Mouse (Mus musculus): ENCODE measurements around the gene Peli1.

Peli1 gene

DNA sequence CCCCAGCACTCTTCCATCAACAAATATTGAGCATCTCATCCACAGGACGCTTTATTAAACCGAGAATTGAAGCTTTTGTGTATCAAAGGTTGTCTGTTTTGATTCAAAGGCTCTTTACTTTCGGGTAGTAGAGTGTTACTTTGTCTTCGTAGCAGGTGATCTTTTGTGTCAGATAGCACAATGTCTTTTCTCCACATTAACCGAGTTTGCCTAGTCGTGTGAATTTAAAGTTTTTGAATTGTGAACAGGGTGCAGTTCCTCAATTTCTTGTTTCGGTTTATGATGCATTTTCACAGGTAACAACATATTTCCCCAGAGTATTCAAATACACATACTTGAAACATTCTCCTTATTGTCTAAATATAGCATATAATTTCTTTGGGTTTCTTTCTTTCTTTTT lies 1.5 kb downstream of the Peli1 start:
- no peak for DNase-seq (ENCODE audit: extremely low read depth, low read depth, low spot score)

DNA sequence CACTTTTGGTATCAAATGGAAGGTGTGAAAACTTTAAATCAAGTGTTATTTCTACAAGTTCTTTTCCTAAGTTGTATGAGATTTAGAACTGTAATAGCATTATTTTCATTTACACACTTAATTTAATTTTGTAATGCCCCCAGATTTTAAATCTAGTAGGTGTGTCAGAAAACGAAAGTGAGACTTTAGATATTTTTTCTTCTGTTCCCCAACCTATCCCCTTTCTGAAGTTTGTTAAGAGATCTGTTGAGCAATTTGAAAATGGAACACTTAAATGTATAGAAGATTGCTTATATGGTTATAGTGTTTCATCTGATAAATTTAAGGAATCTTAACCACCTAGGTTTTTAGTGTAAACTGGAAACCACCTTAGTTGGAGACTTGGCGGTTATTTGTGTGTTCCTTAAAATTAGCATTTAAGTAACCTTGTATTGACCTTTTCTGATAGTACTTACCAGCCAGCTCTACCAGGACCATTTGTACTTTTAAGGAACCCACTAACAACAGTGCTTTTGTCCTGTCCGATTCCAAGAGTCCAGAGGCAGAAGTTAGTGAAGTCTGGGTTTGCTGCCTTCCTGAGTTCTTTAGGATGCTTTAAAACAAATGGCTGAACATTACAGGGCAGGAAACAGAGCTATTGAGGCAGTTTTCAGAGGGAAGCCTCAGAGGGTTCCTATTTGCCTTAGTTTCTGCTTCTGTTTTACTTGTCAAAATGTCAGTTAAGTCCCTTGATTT lies 2.2 kb downstream of the Peli1 start:
- DNase-seq (ENCODE audit: extremely low read depth, low read depth, low spot score): no peak

DNA sequence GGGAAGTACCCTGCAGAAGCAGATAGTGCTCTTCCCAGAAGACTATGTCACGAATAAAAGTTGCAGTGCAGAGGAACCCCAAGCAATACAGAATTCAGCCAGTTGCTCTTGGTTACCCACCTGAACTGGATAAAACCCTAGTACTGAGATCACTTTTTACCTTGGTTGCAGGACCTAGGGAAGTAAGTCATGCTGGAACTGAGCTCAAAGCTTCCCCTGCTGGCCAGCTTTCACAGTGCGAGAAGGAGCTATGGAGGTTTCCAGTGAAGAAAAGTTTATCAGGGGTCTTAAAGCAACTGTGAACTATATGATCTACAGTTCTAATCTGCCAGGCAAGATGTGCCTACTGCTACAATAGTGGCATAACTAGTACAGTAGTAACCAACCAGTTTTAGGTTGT lies 5.5 kb downstream of the Peli1 start:
- DNase-seq (ENCODE audit: extremely low read depth, low read depth, low spot score): no peak

DNA sequence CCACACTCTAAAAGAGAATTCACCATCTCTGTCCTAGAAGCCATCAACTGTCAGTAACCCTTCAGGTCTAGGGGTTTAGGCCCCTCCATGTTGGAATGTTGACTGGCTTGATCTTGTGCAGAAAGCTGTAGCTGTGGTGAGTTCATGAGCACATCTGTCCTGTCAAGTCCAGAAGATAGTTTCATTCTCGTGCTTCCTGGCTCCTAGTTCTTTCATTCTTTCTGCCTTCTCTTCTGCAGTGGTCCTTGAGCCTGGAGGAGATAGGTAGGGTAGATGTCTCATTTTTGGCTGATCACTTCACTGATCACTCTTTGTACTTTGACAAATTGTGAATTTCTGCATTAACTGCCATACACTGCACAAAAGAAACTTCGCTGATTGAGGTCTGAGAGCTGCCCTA lies 7.4 kb downstream of the Peli1 start:
- no peak for DNase-seq (ENCODE audit: extremely low read depth, low read depth, low spot score)

DNA sequence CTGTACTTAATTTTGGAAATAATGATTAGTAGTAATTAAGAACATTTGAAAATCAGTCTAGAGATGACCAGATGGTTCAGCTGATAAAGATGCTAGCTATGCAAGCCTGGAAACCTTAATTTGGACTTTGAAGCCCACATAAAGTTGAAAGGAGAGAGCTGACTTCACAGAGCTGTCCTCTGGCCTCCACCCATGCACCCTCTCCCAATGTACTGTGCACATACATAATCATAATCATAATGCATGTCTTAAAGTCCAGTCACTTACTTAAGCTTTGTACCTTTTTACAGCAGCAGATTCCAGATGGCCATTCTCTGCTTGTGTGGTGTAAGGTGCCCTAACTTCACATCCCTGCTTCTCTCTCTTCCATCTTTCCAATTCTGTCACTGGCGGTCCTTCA lies 9.6 kb downstream of the Peli1 start:
- DNase-seq (ENCODE audit: extremely low read depth, low read depth, low spot score): no peak

GRCm38 (mm10) chr11:21101286-21101685 lies 10.2 kb downstream of the Peli1 start:
- DNase-seq (ENCODE audit: extremely low read depth, low read depth, low spot score): no peak

DNA sequence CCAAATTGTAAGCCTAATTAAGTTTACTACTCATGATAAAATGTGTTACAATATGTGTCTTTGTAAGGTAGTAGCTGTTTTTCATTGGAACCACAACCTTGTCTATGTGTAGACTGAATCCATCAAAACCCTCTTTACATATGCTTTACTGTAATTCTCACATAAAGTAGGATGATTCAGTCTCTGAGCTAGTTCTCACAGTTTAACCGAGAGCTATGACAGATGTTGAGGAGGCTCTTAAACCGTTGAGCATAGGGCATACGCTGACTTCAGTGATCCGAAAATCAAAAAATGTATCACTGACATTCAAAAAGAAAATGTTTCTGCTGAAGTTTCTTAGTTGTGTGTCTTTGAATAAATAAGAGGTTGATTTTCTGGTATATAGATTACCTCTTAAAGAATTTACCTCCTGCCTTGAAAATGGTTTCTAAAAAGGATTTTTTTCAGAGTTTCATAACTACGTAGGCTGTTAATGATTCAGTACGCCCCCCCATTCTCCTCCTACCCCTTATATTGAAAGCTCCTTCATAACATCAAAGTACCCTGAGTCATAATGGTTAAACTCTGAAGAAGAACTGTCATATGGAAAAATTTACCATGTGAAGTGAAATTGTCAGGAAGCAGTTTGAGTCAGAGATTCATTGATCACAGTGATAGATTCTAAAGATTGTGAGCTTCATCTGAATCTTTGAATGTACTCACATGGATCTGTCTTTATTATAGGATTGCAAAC lies 11.3 kb downstream of the Peli1 start:
- no peak for DNase-seq (ENCODE audit: extremely low read depth, low read depth, low spot score)

DNA sequence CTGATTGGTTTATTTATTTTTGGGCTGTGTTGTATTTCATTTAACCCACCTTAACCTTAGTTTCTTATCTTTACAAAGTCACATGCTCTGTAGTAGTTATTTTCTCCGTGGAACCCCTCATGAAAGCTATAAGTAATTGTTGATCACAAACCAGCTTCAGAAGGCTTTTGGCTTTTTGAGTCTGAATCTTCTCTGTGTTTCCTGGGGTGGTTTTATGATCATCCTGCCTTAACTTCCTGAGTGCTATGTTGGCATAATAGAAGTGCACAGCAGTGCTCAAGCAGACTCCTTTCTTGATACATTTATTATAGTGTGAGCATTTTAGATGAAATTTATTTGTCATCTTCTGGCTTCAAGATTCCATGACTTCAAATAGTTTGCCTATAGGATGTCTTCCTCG lies 12.1 kb downstream of the Peli1 start:
- no peak for DNase-seq (ENCODE audit: extremely low read depth, low read depth, low spot score)

GRCm38 (mm10) chr11:21105393-21105792 lies 14.3 kb downstream of the Peli1 start:
- no peak for DNase-seq (ENCODE audit: extremely low read depth, low read depth, low spot score)

DNA sequence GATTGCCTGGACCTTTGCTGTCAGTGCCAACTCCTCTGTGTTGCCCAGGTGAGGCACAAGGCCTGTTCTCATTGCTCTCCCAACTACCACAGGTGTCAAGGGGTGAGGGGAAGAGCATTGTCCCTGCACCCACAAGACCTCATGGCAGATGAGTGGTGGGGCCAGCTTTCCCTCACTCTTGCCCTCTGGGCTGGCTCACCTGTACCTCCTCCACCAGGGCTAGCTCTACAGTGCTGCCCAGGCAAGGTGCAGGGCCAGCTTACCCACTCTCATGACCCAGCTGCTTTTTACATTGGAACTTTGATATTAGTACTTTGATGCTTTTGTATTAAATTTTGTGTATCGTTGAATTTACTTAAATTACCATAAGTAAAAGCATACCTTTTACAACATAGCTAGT lies 16.0 kb downstream of the Peli1 start:
- DNase-seq (ENCODE audit: extremely low read depth, low read depth, low spot score): no peak

GRCm38 (mm10) chr11:21109279-21109678 lies 18.2 kb downstream of the Peli1 start:
- DNase-seq (ENCODE audit: extremely low read depth, low read depth, low spot score): no peak

DNA sequence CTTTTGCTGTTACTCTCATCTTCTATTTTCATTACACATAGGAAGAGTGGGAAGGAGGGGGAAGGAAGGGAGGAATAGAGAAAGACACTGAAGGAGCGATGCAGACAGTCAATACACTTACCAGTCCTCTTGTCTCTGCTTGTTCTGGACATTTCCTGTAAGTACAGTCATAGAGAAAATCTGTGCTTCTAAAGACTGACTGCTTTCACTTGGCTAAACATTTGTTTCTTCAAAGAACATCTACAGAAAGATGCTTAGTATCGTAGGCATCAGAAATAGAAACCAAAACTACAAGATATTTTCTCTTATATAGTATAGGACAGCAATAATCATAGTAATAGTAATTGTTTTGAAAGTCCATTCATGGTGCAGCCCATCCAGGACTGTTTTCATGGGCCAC lies 23.4 kb downstream of the Peli1 start:
- no peak for DNase-seq (ENCODE audit: extremely low read depth, low read depth, low spot score)

GRCm38 (mm10) chr11:21115804-21116203 lies 24.7 kb downstream of the Peli1 start:
- no peak for DNase-seq (ENCODE audit: extremely low read depth, low read depth, low spot score)

- no peak for DNase-seq (ENCODE audit: extremely low read depth, low read depth, low spot score)
Observed at GRCm38 (mm10) chr11:21116623-21117295, 25.7 kb downstream of the Peli1 start.

DNA sequence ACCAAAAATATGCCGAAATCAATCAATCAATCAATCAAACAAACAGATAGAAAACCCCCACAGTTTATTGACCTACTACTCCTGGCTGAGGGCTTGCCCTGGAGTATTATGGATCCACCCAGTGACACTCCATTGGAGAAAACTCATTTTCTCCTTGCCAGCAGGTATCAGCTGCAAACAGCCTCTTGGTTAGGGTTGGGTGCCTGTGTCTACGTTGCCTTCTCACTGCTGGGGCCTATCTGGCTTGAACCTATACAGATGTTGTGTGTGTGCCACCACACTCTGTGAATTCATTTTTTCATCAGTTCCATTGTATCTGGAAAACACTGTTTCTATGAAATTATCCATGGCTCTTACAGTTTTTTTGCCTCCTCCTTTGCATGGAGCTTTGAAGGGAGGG lies 30.6 kb downstream of the Peli1 start:
- DNase-seq (ENCODE audit: extremely low read depth, low read depth, low spot score): no peak

GRCm38 (mm10) chr11:21122399-21122798 lies 31.3 kb downstream of the Peli1 start:
- no peak for DNase-seq (ENCODE audit: extremely low read depth, low read depth, low spot score)

GRCm38 (mm10) chr11:21131692-21132091 lies 40.6 kb downstream of the Peli1 start:
- no peak for DNase-seq (ENCODE audit: extremely low read depth, low read depth, low spot score)

GRCm38 (mm10) chr11:21134875-21135451 lies 43.9 kb downstream of the Peli1 start:
- no peak for DNase-seq (ENCODE audit: extremely low read depth, low read depth, low spot score)

- DNase-seq (ENCODE audit: extremely low read depth, low read depth, low spot score): no peak
Observed at GRCm38 (mm10) chr11:21139453-21139852, 48.4 kb downstream of the Peli1 start.

DNA sequence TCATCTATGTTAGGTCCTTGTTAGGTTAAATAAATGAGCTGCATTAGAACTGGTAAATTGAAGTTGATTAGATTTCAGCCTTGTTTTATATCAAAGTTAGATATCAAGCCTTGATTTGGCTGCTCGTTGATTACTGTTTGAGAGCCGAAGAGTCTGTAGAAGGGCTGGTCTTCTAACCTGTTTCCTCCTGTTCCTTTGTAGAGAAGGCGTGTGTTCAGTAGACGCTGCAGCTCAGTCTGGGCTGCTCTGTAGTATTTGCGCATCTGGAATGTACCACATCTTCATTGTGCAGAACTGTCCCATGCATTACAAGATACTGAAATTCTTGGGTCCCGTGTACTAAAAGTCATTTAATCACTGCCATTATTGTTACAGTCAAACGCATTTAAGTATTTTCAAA lies 50.2 kb downstream of the Peli1 start:
- no peak for DNase-seq (ENCODE audit: extremely low read depth, low read depth, low spot score)

DNA sequence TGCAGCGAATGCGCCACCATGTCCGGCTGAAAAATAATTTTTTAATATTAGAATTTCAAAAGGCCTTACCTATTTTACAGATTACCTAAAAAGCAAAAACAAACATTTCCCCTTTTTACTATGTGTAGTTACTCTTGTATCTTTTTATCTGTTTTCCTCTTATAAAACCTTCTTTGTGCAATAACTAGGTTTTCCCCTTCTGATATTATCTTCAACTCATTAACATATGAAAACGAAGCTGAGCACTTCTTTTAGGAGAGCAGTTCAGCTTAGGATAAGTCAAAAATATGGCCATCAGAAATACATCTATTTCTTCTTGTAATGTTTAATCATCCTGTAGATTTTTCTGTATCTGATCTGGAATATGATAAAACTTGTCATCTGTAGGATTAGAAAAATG lies 50.7 kb downstream of the Peli1 start:
- DNase-seq (ENCODE audit: extremely low read depth, low read depth, low spot score): no peak

GRCm38 (mm10) chr11:21149476-21149875 lies 58.4 kb downstream of the Peli1 start:
- DNase-seq (ENCODE audit: extremely low read depth, low read depth, low spot score): no peak

Data from fat pad, adult 2 months (tissue).